Mouse (Mus musculus) ES-Bruce4 (cell line): ENCODE data around the gene Cmc1. TPM values are rescaled to one million over a fixed set of nuclear protein-coding genes. Genes with fewer than 3 reads are reported as not detected.

Source experiments
- H3K27ac ChIP-seq: 2 replicates; pipeline ENCODE4 v1.5.1; 2012; ENCODE audit warnings: low read length, inconsistent platforms; ENCODE audit not compliant: insufficient read depth
- H3K27me3 ChIP-seq: 2 replicates; pipeline ENCODE4 v1.6.1; 2012; ENCODE audit warnings: mild to moderate bottlenecking, low read length, inconsistent platforms; ENCODE audit not compliant: control insufficient read depth, poor library complexity, insufficient read depth, severe bottlenecking
- H3K36me3 ChIP-seq: 2 replicates; pipeline ENCODE4 v1.6.1; 2012; ENCODE audit warnings: inconsistent platforms, mild to moderate bottlenecking, low read length, moderate library complexity; ENCODE audit not compliant: control insufficient read depth, poor library complexity, insufficient read depth, severe bottlenecking
- H3K4me1 ChIP-seq: one replicate; pipeline ENCODE4 v1.8.1; 2011; ENCODE audit warnings: low read length; ENCODE audit not compliant: control insufficient read depth, insufficient read depth
- H3K4me3 ChIP-seq: 2 replicates; pipeline ENCODE4 v1.5.1; 2011; ENCODE audit warnings: low read depth, mild to moderate bottlenecking, low read length
- H3K9ac ChIP-seq: 2 replicates; pipeline ENCODE4 v1.6.1; 2012; ENCODE audit warnings: low read depth, mild to moderate bottlenecking, inconsistent platforms; ENCODE audit not compliant: poor library complexity, severe bottlenecking
- H3K9me3 ChIP-seq: replicated peaks from 2 replicates; pipeline ENCODE4 v1.6.1; 2012; ENCODE audit warnings: mild to moderate bottlenecking, low read length, inconsistent platforms; ENCODE audit not compliant: control insufficient read depth, poor library complexity, insufficient read depth, severe bottlenecking
- CTCF ChIP-seq: IDR thresholded peaks from one replicate; pipeline ENCODE4 v1.8.1; 2011; ENCODE audit warnings: low read depth, low read length
- EP300 ChIP-seq: IDR thresholded peaks from 2 replicates; pipeline ENCODE4 v1.6.1; 2011; ENCODE audit warnings: low read depth, low read length; ENCODE audit not compliant: insufficient read depth
- POLR2A ChIP-seq: IDR thresholded peaks from one replicate; pipeline ENCODE4 v1.8.1; 2011; ENCODE audit warnings: low read length; ENCODE audit not compliant: insufficient read depth
- polyA plus RNA-seq: library from polyadenylated mRNA; stranded (reverse); fragments of >200 nt; gene quantifications from 2 replicates; pipeline ENCODE4 v1.2.4, GENCODE M21; 2011; ENCODE audit warnings: low read depth; ENCODE audit not compliant: missing spikeins, insufficient read depth, insufficient read length

Gene Cmc1
- polyA plus RNA-seq, 1 experiment, result 52.6 TPM

DNA sequence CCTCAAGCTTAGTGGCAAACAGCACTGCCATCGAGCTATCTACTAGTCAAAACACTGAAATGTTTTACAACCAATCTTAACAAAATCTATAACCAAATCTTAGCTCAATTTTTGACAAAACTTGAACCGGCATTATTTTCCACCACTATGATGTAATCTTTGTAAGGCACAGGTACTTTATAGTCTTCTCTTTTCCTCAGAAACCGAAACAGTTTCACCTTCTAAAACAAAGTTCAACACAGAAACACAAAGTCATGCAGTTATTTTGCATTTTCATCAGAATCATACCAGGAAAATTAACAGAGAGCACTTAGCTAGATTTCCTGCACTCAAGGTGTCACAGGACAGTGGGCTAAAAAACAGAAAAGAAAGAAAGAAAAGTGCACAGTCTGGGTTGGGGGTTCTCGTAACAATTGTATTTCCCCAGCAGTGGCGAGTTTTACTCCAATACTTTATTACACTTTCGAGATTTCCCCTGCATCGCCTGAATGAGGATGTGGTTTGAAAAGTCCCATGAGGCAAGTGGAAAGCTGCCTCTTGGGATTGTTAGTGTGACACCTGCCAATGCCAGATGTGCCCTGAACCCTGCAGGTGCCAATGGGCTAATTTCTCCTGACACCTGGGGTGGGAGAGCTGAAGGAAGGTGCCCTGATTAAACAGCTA lies 40.1 kb downstream of the Cmc1 start:
- H3K9me3 ChIP-seq, result no peaks in the 10 kb centered on the region

DNA sequence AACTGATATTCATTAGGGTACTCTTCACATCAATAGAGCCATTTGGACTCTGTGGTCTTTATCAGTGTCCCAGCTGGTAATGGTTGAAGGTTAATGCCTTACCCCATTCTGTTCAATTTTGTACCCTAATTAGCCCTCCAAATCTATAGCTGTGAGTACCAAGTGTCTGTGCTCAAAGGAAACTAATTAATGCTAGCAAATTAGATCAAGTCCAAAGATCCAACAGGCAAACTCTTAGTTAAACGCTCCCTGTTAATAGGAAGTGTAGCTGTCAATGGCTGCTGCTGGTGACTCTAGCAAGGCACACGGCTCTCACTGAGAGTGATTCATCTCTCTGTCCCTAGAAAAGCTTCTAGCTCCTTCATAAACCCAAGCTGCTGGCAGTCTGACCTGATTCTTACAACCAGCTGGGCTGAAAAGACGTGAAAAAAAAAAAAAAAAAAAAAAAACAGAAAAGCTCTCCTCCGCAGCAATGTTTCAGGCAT lies 41.4 kb downstream of the Cmc1 start:
- H3K9me3 ChIP-seq, result no peaks in the 10 kb centered on the region
- H3K36me3 ChIP-seq, result no peaks in the 10 kb centered on the region
- no peak overlapping the region for H3K27ac ChIP-seq
- no peaks in the 10 kb centered on the region for H3K4me1 ChIP-seq
- no peak overlapping the region for H3K4me3 ChIP-seq
- TF ChIP-seq EP300, result no peak
- TF ChIP-seq CTCF, result no peak
- no peak for TF ChIP-seq POLR2A
- H3K9ac ChIP-seq, result no peak overlapping the region
- no peaks in the 10 kb centered on the region for H3K27me3 ChIP-seq

More for the DNA sequence above, 40.1 kb downstream of the Cmc1 start:
- H3K36me3 ChIP-seq, result no peaks in the 10 kb centered on the region
- TF ChIP-seq EP300 (no peak), POLR2A (no peak), CTCF (no peak)
- H3K4me3 ChIP-seq, result no peak overlapping the region
- H3K4me1 ChIP-seq, result no peaks in the 10 kb centered on the region
- H3K27me3 ChIP-seq, result no peaks in the 10 kb centered on the region
- H3K9ac ChIP-seq, result no peak overlapping the region
- H3K27ac ChIP-seq, result no peak overlapping the region

DNA sequence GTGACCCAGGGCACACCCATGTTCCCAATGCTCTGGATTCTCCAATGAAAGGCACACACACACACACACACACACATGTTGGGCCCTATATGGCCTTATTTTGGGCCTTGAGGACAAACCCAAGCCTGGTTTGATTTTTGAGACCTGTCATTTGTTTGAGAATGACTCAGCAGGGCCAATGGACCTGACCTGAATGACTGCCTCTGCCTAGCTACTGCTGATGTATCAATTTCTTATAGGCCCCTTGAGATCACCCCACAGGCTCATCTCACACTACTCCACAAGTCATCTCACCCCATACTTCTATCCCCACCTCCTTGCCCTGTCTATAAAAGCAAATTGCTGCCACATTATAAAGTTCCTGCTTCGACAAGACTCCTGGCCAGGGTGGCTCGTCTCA lies 48.2 kb downstream of the Cmc1 start:
- Histone ChIP-seq H3K4me3 (no peak overlapping the region), H3K4me1 (no peaks in the 10 kb centered on the region), H3K27ac (no peak overlapping the region), H3K9me3 (no peaks in the 10 kb centered on the region), H3K36me3 (no peaks in the 10 kb centered on the region), H3K27me3 (no peaks in the 10 kb centered on the region), H3K9ac (no peak overlapping the region)
- no peak for TF ChIP-seq EP300
- no peak for TF ChIP-seq CTCF
- no peak for TF ChIP-seq POLR2A

DNA sequence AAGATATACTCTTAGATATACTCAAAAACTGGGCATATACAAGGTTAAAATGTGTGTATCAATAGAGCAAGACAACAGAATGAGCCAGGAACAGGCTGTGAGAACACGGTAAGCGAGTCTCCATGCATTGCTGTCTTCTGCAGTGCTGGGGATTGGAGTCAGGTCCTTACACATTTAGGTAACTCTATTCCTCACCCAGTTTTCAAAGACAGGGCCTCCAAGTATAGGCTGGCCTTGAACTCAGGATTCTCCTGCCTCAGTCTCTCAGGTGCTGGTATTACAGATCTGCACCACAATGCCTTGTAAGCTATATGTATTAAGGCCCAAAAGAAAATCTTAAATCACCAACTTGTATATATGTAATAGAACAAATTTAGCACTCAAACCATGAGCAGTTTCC lies 49.5 kb downstream of the Cmc1 start:
- Histone ChIP-seq H3K4me3 (no peak overlapping the region), H3K4me1 (no peaks in the 10 kb centered on the region), H3K9ac (no peak overlapping the region), H3K27me3 (no peaks in the 10 kb centered on the region), H3K27ac (no peak overlapping the region), H3K9me3 (no peaks in the 10 kb centered on the region), H3K36me3 (no peaks in the 10 kb centered on the region)
- TF ChIP-seq POLR2A (no peak), CTCF (no peak), EP300 (no peak)

DNA sequence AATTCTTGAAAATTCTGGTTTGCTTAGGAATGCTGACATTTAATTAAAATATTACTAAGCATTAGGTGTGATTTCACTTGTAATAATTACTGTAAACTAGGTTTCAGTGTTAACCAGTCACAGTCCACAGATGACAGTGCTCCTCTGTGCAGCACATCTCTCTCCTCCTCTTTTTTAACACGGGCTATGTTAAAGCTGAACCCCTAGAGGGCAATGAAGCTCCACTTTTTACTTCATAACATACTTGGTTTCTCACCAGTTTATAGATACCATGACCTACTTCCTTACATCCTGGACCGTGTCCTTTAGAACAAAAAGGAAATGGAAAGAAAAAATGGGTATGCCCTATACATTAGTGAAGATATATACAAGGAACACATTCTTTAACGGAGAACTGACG lies 50.6 kb downstream of the Cmc1 start:
- Histone ChIP-seq H3K27ac (no peak overlapping the region), H3K4me3 (no peak overlapping the region)
- no peak for TF ChIP-seq CTCF

DNA sequence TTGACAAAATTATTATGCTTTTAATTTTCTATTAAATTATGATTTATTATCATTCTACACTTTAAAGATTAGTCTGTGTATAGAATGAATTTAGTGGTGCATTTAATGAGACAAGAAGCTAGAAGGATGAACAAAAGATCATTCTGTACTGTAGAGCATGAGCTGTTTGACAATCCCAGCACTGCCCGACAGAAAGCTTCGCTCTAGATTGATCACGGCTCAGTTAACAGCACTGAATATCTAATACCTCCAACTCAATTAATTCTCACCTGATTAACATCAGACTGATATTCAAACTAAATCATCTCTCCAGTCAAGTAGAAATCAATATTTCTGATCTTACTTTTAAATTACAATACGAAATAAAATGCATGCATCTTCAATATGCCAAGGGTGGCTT lies 66.1 kb downstream of the Cmc1 start:
- H3K9me3 ChIP-seq, result no peaks in the 10 kb centered on the region
- no peak overlapping the region for H3K4me3 ChIP-seq
- H3K27me3 ChIP-seq, result no peaks in the 10 kb centered on the region
- H3K27ac ChIP-seq, result no peak overlapping the region
- no peaks in the 10 kb centered on the region for H3K36me3 ChIP-seq
- no peaks in the 10 kb centered on the region for H3K4me1 ChIP-seq
- TF ChIP-seq POLR2A (no peak), EP300 (no peak), CTCF (no peak)
- H3K9ac ChIP-seq, result no peak overlapping the region

More for the DNA sequence above, 50.6 kb downstream of the Cmc1 start:
- H3K4me1 ChIP-seq, result no peaks in the 10 kb centered on the region
- H3K9ac ChIP-seq, result no peak overlapping the region
- no peaks in the 10 kb centered on the region for H3K9me3 ChIP-seq
- no peaks in the 10 kb centered on the region for H3K36me3 ChIP-seq
- no peaks in the 10 kb centered on the region for H3K27me3 ChIP-seq
